Comparison of ENCODE assay signal across 27 mouse cellular contexts in the genomic region with DNA sequence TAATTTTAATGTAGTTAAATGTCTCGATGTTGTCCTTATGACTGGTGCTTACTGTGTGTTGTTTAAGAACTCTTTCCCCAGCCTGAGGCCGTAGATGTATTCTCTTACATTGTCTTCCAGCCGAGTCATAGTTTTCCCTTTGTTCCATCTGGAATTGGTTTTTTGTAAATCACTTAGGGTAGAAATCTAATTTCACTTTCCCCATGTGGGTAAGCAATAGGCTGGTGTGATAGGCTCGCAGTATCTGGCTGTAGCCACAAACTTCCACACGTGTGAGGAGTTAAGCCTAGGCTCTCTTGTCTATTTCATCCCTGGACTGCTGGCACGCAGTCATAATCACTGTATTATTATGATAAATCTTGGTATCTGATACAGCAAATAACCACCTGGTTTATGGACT. TPM values are rescaled to one million over a fixed set of nuclear protein-coding genes. Genes with fewer than 3 reads are reported as not detected.
DNase-seq lines count a peak whose midpoint lies in the region; ATAC-seq lines count a peak whose summit lies in the region.
"Had no signal": no experiment of that assay in that cellular context is flagged by ENCODE, and none has a peak within 500 bp of the region (broad histone marks: within the 10 kb centered on the region; RNA-seq: fewer than 3 reads in every experiment).

No protein-coding gene starts in this region.

- no peak overlapping the region for H3K9ac ChIP-seq in embryonic facial prominence, embryonic 11.5 days (replicated peaks; ENCODE audit: low read length)
- no peak overlapping the region for H3K9ac ChIP-seq in embryonic facial prominence, embryonic 13.5 days
- no peak overlapping the region for H3K9ac ChIP-seq in limb, embryonic 13.5 days
- H3K9ac ChIP-seq: forebrain, embryonic 12.5 days; forebrain, embryonic 15.5 days; hindbrain, embryonic 12.5 days; hindbrain, embryonic 15.5 days had no signal

- H3K36me3 ChIP-seq in embryonic facial prominence, embryonic 11.5 days (replicated peaks; ENCODE audit: control insufficient read depth, insufficient read depth, low read depth, low read length) = no peaks in the 10 kb centered on the region
- H3K36me3 ChIP-seq in embryonic facial prominence, embryonic 10.5 days (replicated peaks) = no peaks in the 10 kb centered on the region
- no peaks in the 10 kb centered on the region for H3K36me3 ChIP-seq in embryonic facial prominence, embryonic 13.5 days
- H3K36me3 ChIP-seq in limb, embryonic 13.5 days = no peaks in the 10 kb centered on the region
- H3K36me3 ChIP-seq: forebrain, embryonic 12.5 days; forebrain, embryonic 15.5 days; G1E; hindbrain, embryonic 12.5 days; hindbrain, embryonic 15.5 days had no signal

- H3K4me3 ChIP-seq in embryonic facial prominence, embryonic 11.5 days (ENCODE audit: low read depth, low read length) = no peak overlapping the region
- H3K4me3 ChIP-seq in embryonic facial prominence, embryonic 10.5 days = no peak overlapping the region
- no peak overlapping the region for H3K4me3 ChIP-seq in embryonic facial prominence, embryonic 13.5 days
- H3K4me3 ChIP-seq in limb, embryonic 13.5 days = no peak overlapping the region
- H3K4me3 ChIP-seq: forebrain, embryonic 12.5 days; forebrain, embryonic 15.5 days; gastrocnemius, adult 2 months; hindbrain, embryonic 12.5 days; hindbrain, embryonic 15.5 days had no signal

- H3K4me1 ChIP-seq in embryonic facial prominence, embryonic 11.5 days (ENCODE audit: control insufficient read depth, insufficient read depth, low read length) = peaks cover 2% of the 10 kb centered on the region; the same call in 1 of the 2 replicates
- H3K4me1 ChIP-seq in embryonic facial prominence, embryonic 10.5 days = peaks cover 44% of the 10 kb centered on the region
- peaks cover 42% of the 10 kb centered on the region for H3K4me1 ChIP-seq in embryonic facial prominence, embryonic 13.5 days
- H3K4me1 ChIP-seq in limb, embryonic 13.5 days = peaks cover 53% of the 10 kb centered on the region

- peak; percentile 65 for DNase-seq in embryonic facial prominence, embryonic 11.5 days (ENCODE audit: low spot score)
- no peak for DNase-seq in embryonic facial prominence, embryonic 10.5 days (ENCODE audit: low spot score)
- DNase-seq in 3T3-L1 (ENCODE audit: low read depth, low spot score) = peak; percentile 67
- DNase-seq in layer of hippocampus, adult 8-10 months (ENCODE audit: low spot score in 2 of 2) = no peak
- DNase-seq in frontal cortex, postnatal 14 days (ENCODE audit: low spot score in 2 of 2) = no peak
- DNase-seq: adrenal gland, adult 2 months; adrenal gland, postnatal 14 days; B cell, adult 2 months; cerebellum, adult 11 months; cerebellum, adult 2 months; cerebellum, adult 9-11 months; cerebellum, postnatal 25 days; gastrocnemius, adult 2 months; gastrocnemius, postnatal 14 days; heart, adult 11 months had no signal

- no peak for ATAC-seq in embryonic facial prominence, embryonic 11.5 days (replicated peaks; ENCODE audit: insufficient number of reproducible peaks, low FRiP score, low TSS enrichment, low read depth)
- ATAC-seq in embryonic facial prominence, embryonic 13.5 days (ENCODE audit: insufficient number of reproducible peaks, insufficient read depth, low FRiP score, low TSS enrichment, low read depth) = no peak
- no peak for ATAC-seq in limb, embryonic 13.5 days (ENCODE audit: low FRiP score, low read depth)
- no peak for ATAC-seq in erythroid progenitor cell, adult 5-6 weeks (replicated peaks; ENCODE audit: low FRiP score, poor library complexity, severe bottlenecking)
- ATAC-seq: forebrain, embryonic 15.5 days had no signal

- no peak overlapping the region; the same call in 1 of the 2 replicates for H3K27ac ChIP-seq in embryonic facial prominence, embryonic 11.5 days (replicated peaks; ENCODE audit: low read depth, low read length)
- no peak overlapping the region for H3K27ac ChIP-seq in embryonic facial prominence, embryonic 10.5 days (replicated peaks)
- peak overlapping the region; percentile 44 for H3K27ac ChIP-seq in embryonic facial prominence, embryonic 13.5 days
- peak overlapping the region; percentile 52 for H3K27ac ChIP-seq in limb, embryonic 13.5 days
- H3K27ac ChIP-seq: forebrain, embryonic 12.5 days; forebrain, embryonic 15.5 days; gastrocnemius, adult 2 months; hindbrain, embryonic 12.5 days; hindbrain, embryonic 15.5 days had no signal

- no peak overlapping the region for H3K4me2 ChIP-seq in embryonic facial prominence, embryonic 11.5 days (ENCODE audit: low read depth, low read length)
- H3K4me2 ChIP-seq in embryonic facial prominence, embryonic 13.5 days = no peak overlapping the region
- H3K4me2 ChIP-seq in limb, embryonic 13.5 days (replicated peaks) = no peak overlapping the region
- H3K4me2 ChIP-seq: forebrain, embryonic 12.5 days; forebrain, embryonic 15.5 days; heart, embryonic 11.5 days; hindbrain, embryonic 12.5 days; hindbrain, embryonic 15.5 days had no signal

- H3K9me3 ChIP-seq in embryonic facial prominence, embryonic 11.5 days (replicated peaks; ENCODE audit: control insufficient read depth, low read length) = no peaks in the 10 kb centered on the region
- H3K9me3 ChIP-seq in embryonic facial prominence, embryonic 10.5 days = no peaks in the 10 kb centered on the region
- no peaks in the 10 kb centered on the region for H3K9me3 ChIP-seq in embryonic facial prominence, embryonic 13.5 days
- H3K9me3 ChIP-seq in limb, embryonic 13.5 days = no peaks in the 10 kb centered on the region
- H3K9me3 ChIP-seq: forebrain, embryonic 12.5 days; forebrain, embryonic 15.5 days; G1E; hindbrain, embryonic 12.5 days; hindbrain, embryonic 15.5 days had no signal

- 59% methylated on average over 6 of the region's 6 CpGs for WGBS in embryonic facial prominence, embryonic 11.5 days
- WGBS in embryonic facial prominence, embryonic 10.5 days = 72% methylated on average over 6 of the region's 6 CpGs
- WGBS in embryonic facial prominence, embryonic 13.5 days = 32% methylated on average over 6 of the region's 6 CpGs
- 61% methylated on average over 6 of the region's 6 CpGs for WGBS in limb, embryonic 13.5 days

- H3K27me3 ChIP-seq in embryonic facial prominence, embryonic 11.5 days (ENCODE audit: control insufficient read depth, insufficient read depth, low read length) = no peaks in the 10 kb centered on the region
- H3K27me3 ChIP-seq in embryonic facial prominence, embryonic 10.5 days (replicated peaks; ENCODE audit: low read depth, poor library complexity, severe bottlenecking) = no peaks in the 10 kb centered on the region
- H3K27me3 ChIP-seq in embryonic facial prominence, embryonic 13.5 days = no peaks in the 10 kb centered on the region
- no peaks in the 10 kb centered on the region for H3K27me3 ChIP-seq in limb, embryonic 13.5 days
- H3K27me3 ChIP-seq: CH12.LX; forebrain, embryonic 12.5 days; forebrain, embryonic 15.5 days; hindbrain, embryonic 12.5 days; hindbrain, embryonic 15.5 days had no signal

RNA-seq across cellular contexts. Expression of gene Itga11, which starts 26.9 kb away (rescaled TPM):
- polyA plus RNA-seq in embryonic facial prominence, embryonic 11.5 days (2014; fragmentation: Nextera tagmentation; extraction: Ambion mirVana) = 2.5 and 2.7 TPM in 2 replicates
- polyA plus RNA-seq in embryonic facial prominence, embryonic 10.5 days (2016; fragmentation: Nextera tagmentation; extraction: Ambion mirVana) = 2.0 and 2.2 TPM in 2 replicates
- 3.4 and 5.4 TPM in 2 replicates for polyA plus RNA-seq in embryonic facial prominence, embryonic 13.5 days (2015; fragmentation: Nextera tagmentation; extraction: Ambion mirVana)
- 8.0 and 8.2 TPM in 2 replicates for polyA plus RNA-seq in limb, embryonic 13.5 days (2015; fragmentation: Nextera tagmentation; extraction: Ambion mirVana)
- total RNA-seq in layer of hippocampus, adult 8-10 months (2022) = 1 to 10 TPM; 3.5 to 5.7 (median 4.4) TPM
- not detected in 2 replicates for total RNA-seq in erythroid progenitor cell, adult 5-6 weeks (2015; ENCODE audit: low replicate concordance)
- total RNA-seq in erythroid progenitor cell, adult 5-6 weeks (2017; ENCODE audit: low replicate concordance) = not detected in 2 replicates
- total RNA-seq: common myeloid progenitor, adult 5-6 weeks; G1E; hematopoietic stem cell, adult 5-6 weeks had no signal
- polyA plus RNA-seq: G1E had no signal

Comparison
In these comparisons a context has a peak if more than half of its experiments do, and no peak if none do; other contexts are left out.
1. DNase-seq: peak in embryonic facial prominence, embryonic 11.5 days (single experiment) and 3T3-L1 (single experiment); none in embryonic facial prominence, embryonic 10.5 days (single experiment), layer of hippocampus, adult 8-10 months (0 of 2) and frontal cortex, postnatal 14 days (0 of 2).
2. H3K27ac ChIP-seq: peak in embryonic facial prominence, embryonic 13.5 days (single experiment) and limb, embryonic 13.5 days (single experiment); none in embryonic facial prominence, embryonic 11.5 days (single experiment) and embryonic facial prominence, embryonic 10.5 days (single experiment).